ENCODE assay signal across 11 mouse cellular contexts in the genomic region with DNA sequence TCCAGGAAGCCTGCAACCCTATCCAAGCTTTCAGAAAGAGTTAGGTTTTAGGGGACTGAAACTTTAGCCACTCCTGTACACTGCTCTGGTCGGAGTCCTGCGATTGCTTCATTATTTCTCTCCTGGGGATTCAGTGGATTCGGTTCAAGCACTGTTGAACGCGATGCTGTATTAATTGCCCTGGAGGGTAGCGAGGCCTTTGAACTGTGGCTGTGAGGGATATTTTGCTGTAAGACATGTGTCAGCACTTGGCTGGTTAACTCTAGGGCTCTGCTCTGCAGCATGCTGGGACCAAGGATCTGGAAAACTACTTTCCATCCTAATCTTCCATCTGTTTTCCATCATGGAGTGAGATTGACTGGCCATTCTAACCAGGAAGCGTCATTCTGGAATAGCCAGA.
DNase-seq lines count a peak whose midpoint lies in the region; ATAC-seq and TF ChIP-seq lines count a peak whose summit lies in the region.
"Had no signal": no experiment of that assay in that cellular context is flagged by ENCODE, and none has a peak within 500 bp of the region (broad histone marks: within the 10 kb centered on the region; RNA-seq: fewer than 3 reads in every experiment).

No protein-coding gene starts in this region.

- H3K9ac ChIP-seq in lung, embryonic 14.5 days, result no peak overlapping the region
- no peak overlapping the region for H3K9ac ChIP-seq in forebrain, postnatal 0 days
- H3K9ac ChIP-seq: midbrain, embryonic 12.5 days had no signal

- DNase-seq in adrenal gland, adult 2 months, result peak; percentile 9
- DNase-seq in adrenal gland, postnatal 25 days, result no peak
- DNase-seq in lung, embryonic 14.5 days, result peak; percentile 62
- no peak for DNase-seq in lung, adult 2 months
- DNase-seq in heart, postnatal 14 days, result peak; percentile 17 to 37
- DNase-seq in retina, postnatal 1 day, result peak; percentile 7
- DNase-seq in layer of hippocampus, postnatal 10 days (ENCODE audit: low spot score in 2 of 2), result no peak
- no peak for DNase-seq in forebrain, postnatal 0 days

- H3K27ac ChIP-seq in lung, embryonic 14.5 days (ENCODE audit: low read depth), result no peak overlapping the region
- no peak overlapping the region for H3K27ac ChIP-seq in forebrain, postnatal 0 days (ENCODE audit: low read depth, low read length)
- H3K27ac ChIP-seq: midbrain, embryonic 12.5 days had no signal

- no peaks in the 10 kb centered on the region for H3K9me3 ChIP-seq in lung, embryonic 14.5 days (ENCODE audit: low read depth, low read length)
- no peaks in the 10 kb centered on the region for H3K9me3 ChIP-seq in forebrain, postnatal 0 days (ENCODE audit: low read length)
- H3K9me3 ChIP-seq: midbrain, embryonic 12.5 days had no signal

- TF ChIP-seq POLR2A in lung, adult 2 months (IDR thresholded peaks at IDR 0.05; ENCODE audit: borderline replicate concordance, extremely low read depth, low read depth, low read length), result no peak

- no peak overlapping the region for H3K4me2 ChIP-seq in lung, embryonic 14.5 days
- H3K4me2 ChIP-seq in forebrain, postnatal 0 days (ENCODE audit: low read depth), result no peak overlapping the region
- H3K4me2 ChIP-seq: midbrain, embryonic 12.5 days had no signal

- no peaks in the 10 kb centered on the region for H3K27me3 ChIP-seq in lung, embryonic 14.5 days (ENCODE audit: insufficient read depth, low read length)
- no peaks in the 10 kb centered on the region for H3K27me3 ChIP-seq in forebrain, postnatal 0 days (ENCODE audit: insufficient read depth, low read length)
- H3K27me3 ChIP-seq: midbrain, embryonic 12.5 days had no signal

- H3K4me1 ChIP-seq in lung, embryonic 14.5 days (ENCODE audit: insufficient read depth), result no peaks in the 10 kb centered on the region
- no peaks in the 10 kb centered on the region for H3K4me1 ChIP-seq in lung, adult 2 months (ENCODE audit: control insufficient read depth, insufficient read depth, low read length)
- H3K4me1 ChIP-seq in forebrain, postnatal 0 days (ENCODE audit: insufficient read depth), result no peaks in the 10 kb centered on the region

- TF ChIP-seq CTCF in lung, embryonic 14.5 days (IDR thresholded peaks at IDR 0.05; ENCODE audit: low read depth), result no peak
- TF ChIP-seq CTCF in lung, adult 2 months (IDR thresholded peaks at IDR 0.05; ENCODE audit: insufficient read depth, low read length), result no peak
- TF ChIP-seq CTCF in forebrain, postnatal 0 days (IDR thresholded peaks at IDR 0.05; ENCODE audit: low read depth), result no peak

- no peak overlapping the region for H3K4me3 ChIP-seq in lung, embryonic 14.5 days (ENCODE audit: low read depth, low read length)
- H3K4me3 ChIP-seq in lung, adult 2 months (replicated peaks; ENCODE audit: extremely low read depth, low read depth, low read length), result no peak overlapping the region
- H3K4me3 ChIP-seq in forebrain, postnatal 0 days (ENCODE audit: low read depth, low read length), result no peak overlapping the region
- H3K4me3 ChIP-seq: midbrain, embryonic 12.5 days had no signal

- no peak; the same call in 1 of the 2 replicates for ATAC-seq in lung, embryonic 14.5 days (ENCODE audit: insufficient read depth)
- ATAC-seq in forebrain, postnatal 0 days, result no peak
- ATAC-seq: intestine, embryonic 16.5 days had no signal

- intact Hi-C loops in heart, postnatal 14 days (cut with DNase I), result no loop called here

- no peaks in the 10 kb centered on the region for H3K36me3 ChIP-seq in lung, embryonic 14.5 days (ENCODE audit: insufficient read depth)
- no peaks in the 10 kb centered on the region for H3K36me3 ChIP-seq in forebrain, postnatal 0 days (ENCODE audit: insufficient read depth)
- H3K36me3 ChIP-seq: G1E; midbrain, embryonic 12.5 days had no signal

- 46% methylated on average over 7 of the region's 7 CpGs for whole genome bisulfite sequencing in lung, embryonic 14.5 days
- WGBS in lung, adult 2 months, result 68% methylated on average over 7 of the region's 7 CpGs
- 44% methylated on average over 7 of the region's 7 CpGs for WGBS in forebrain, postnatal 0 days

Comparison
In these comparisons a context has a peak if more than half of its experiments do, and no peak if none do; other contexts are left out.
1. DNase-seq: peak in adrenal gland, adult 2 months (single experiment), lung, embryonic 14.5 days (single experiment), heart, postnatal 14 days (2 of 2) and retina, postnatal 1 day (single experiment); none in adrenal gland, postnatal 25 days (single experiment), lung, adult 2 months (single experiment), layer of hippocampus, postnatal 10 days (0 of 2) and forebrain, postnatal 0 days (single experiment).